Mouse (Mus musculus) forebrain, embryonic 14.5 days (tissue): ENCODE measurements at regions not wholly inside any gene's neighbourhood (a gene's known extent, or its start where the extent isn't known, plus 50 kb on each side); places are given as distances from the start of the nearest gene placed in this dataset.

Source experiments
- ATAC-seq: fragments of 200-750 bp; cut with Nextera tagmentation; 2 replicates; pipeline ENCODE4 v1.8.0; 2017; ENCODE audit warnings: mild to moderate bottlenecking, moderate library complexity
- DNase-seq: peaks from one replicate; pipeline ENCODE4 v3.0.0-alpha.2; 2015; ENCODE audit warnings: low spot score
- H3K27ac ChIP-seq: fragments of 300-500 bp; sonication (generic); 2 replicates; pipeline ENCODE4 v1.5.1; 2014; ENCODE audit warnings: low read depth, mild to moderate bottlenecking, control low read depth, low read length, moderate library complexity
- H3K27me3 ChIP-seq: fragments of 300-500 bp; sonication (generic); replicated peaks from 2 replicates; pipeline ENCODE4 v1.6.1; 2014; ENCODE audit warnings: low read length, control low read depth, mixed read lengths; ENCODE audit not compliant: control insufficient read depth, insufficient read depth
- H3K36me3 ChIP-seq: fragments of 300-500 bp; sonication (generic); 2 replicates; pipeline ENCODE4 v1.6.1; 2014; ENCODE audit warnings: low read length, control low read depth; ENCODE audit not compliant: control insufficient read depth, insufficient read depth
- H3K4me1 ChIP-seq: fragments of 300-500 bp; sonication (generic); 2 replicates; pipeline ENCODE4 v1.6.1; 2014; ENCODE audit warnings: antibody characterized with exemption, low read length, control low read depth; ENCODE audit not compliant: control insufficient read depth, insufficient read depth
- H3K4me2 ChIP-seq: fragments of 300-500 bp; sonication (generic); 2 replicates; pipeline ENCODE4 v1.6.1; 2014; ENCODE audit warnings: mild to moderate bottlenecking, control low read depth, low read length
- H3K4me3 ChIP-seq: fragments of 300-500 bp; sonication (generic); 2 replicates; pipeline ENCODE4 v1.5.1; 2014; ENCODE audit warnings: low read depth, low read length, control low read depth
- H3K9ac ChIP-seq: fragments of 300-500 bp; sonication (generic); 2 replicates; pipeline ENCODE4 v1.6.1; 2014; ENCODE audit warnings: mild to moderate bottlenecking, low read length, control low read depth, moderate library complexity
- H3K9me3 ChIP-seq: fragments of 300-500 bp; sonication (generic); replicated peaks from 2 replicates; pipeline ENCODE4 v1.6.1; 2016; ENCODE audit warnings: low read length, control low read depth, mixed read lengths; ENCODE audit not compliant: control insufficient read depth

GRCm38 (mm10) chr5:79213789-79214188, 1805.9 kb upstream of the Igfbp7 start:
- H3K4me3 ChIP-seq: no peak overlapping the region
- no peak overlapping the region for H3K27ac ChIP-seq
- H3K9ac ChIP-seq: no peak overlapping the region
- ATAC-seq (no peak), DNase-seq (no peak)
- H3K9me3 ChIP-seq: no peaks in the 10 kb centered on the region
- no peaks in the 10 kb centered on the region for H3K27me3 ChIP-seq
- H3K4me1 ChIP-seq: no peaks in the 10 kb centered on the region
- no peaks in the 10 kb centered on the region for H3K36me3 ChIP-seq
- no peak overlapping the region for H3K4me2 ChIP-seq

GRCm38 (mm10) chr5:79186608-79187007, 1778.8 kb upstream of the Igfbp7 start:
- no peaks in the 10 kb centered on the region for H3K27me3 ChIP-seq
- peak; percentile 44; the same call in 1 of the 2 replicates for ATAC-seq
- H3K36me3 ChIP-seq: no peaks in the 10 kb centered on the region
- no peaks in the 10 kb centered on the region for H3K4me1 ChIP-seq
- H3K9me3 ChIP-seq: no peaks in the 10 kb centered on the region
- H3K4me3 ChIP-seq: no peak overlapping the region
- no peak overlapping the region for H3K27ac ChIP-seq
- no peak overlapping the region for H3K4me2 ChIP-seq
- H3K9ac ChIP-seq: no peak overlapping the region
- DNase-seq: peak; percentile 44
